Mouse (Mus musculus): ENCODE measurements around the gene Nacc2. TPM values are rescaled to one million over a fixed set of nuclear protein-coding genes. Genes with fewer than 3 reads are reported as not detected.

Gene Nacc2
- total RNA-seq, 4 experiments from 2014 or later = 42.6 to 58.0 (median 46.9) TPM

DNA sequence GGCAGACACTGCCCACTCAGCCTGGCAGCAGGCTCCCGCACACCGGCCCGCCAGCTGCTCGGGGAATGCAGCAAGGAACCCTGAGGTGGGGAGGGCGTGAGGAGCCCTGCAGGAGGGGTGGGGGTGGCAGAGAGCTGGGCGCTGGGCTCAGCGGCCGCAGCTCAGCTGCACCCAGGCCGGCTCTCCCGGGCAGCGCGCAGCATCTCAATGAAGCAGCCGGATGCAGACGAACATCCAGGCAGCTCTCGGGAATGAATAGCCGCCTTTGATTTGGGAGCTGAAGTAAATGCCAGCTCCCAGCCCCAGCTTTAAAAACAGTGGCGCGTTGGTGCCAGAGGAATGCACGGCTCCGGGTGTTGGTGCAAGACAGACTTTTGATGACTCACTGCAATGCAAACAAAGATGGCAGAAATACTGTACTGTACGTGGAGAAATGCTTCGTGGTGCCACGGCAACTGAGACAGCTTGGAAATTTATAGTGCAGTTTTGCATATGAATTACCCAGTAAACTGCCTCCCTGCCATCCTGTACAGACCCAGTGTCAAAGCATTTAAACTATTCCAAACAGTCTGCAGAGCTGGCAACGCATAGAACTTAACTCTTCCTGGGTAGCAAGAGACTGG lies 31.1 kb downstream of the Nacc2 start:
- DNase-seq = no peak

DNA sequence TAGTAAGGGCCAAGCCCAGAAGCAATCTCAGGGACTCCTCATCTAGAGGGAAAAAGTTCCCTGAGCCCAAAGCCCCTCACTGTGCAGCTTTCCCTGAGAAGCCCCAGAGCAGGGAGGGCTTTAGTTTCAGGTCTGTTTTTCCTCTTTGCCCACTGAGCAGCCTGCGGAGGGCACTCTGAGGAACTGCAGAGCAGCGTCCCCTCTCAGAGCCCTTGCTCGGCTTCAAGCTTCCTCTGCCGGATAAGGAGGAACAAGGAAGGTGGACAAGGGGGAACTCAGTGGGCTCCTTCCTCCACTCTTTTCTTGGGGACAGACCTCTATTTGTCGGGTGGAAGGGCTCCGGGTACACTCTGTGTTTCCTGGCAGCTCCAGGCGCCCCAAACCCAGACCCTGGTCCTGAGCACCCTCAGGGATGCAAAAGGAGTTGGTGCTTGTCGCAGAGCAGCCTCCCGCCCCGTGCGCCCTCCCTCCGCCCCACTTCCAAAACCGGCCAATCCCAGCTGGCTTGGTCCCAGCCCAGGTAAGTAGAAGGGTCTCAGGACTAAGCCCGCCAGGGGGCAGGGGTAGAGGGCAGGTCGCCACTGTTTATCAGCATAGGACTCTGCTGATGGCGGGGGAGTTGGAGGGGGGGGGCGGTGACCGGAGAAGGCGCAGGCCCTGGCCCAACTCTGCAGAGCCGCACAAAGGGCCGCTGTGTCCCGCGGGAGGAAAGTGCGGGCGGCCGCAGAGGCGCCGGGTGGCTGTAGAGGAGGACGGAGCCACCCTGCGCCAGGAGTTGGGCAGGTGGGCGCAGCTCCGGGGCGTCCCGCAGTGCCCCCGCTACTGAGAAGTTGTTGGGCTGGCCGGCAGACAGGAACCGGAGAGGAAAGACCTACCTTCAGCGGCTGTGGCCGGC lies 31.9 kb downstream of the Nacc2 start:
- no peak for DNase-seq

DNA sequence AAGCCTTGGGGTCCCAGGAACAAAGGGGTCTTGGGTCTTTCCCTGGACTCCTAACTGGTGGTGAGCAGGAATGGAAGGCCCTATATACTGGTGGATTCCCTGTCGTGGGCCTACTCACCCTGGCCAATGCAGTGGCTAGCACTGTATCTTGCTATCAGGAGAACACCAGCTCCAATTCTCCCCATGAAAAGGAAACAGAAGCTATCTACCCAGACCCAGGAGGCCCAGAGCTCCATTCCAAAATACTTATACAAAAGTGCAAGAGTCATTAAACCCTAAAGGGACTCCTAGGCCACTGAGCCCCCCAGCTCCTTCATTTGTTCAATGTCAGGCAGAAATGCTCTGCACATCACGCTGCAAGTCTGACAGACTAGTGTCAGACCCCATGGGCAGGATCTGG lies 34.0 kb downstream of the Nacc2 start:
- DNase-seq = no peak

DNA sequence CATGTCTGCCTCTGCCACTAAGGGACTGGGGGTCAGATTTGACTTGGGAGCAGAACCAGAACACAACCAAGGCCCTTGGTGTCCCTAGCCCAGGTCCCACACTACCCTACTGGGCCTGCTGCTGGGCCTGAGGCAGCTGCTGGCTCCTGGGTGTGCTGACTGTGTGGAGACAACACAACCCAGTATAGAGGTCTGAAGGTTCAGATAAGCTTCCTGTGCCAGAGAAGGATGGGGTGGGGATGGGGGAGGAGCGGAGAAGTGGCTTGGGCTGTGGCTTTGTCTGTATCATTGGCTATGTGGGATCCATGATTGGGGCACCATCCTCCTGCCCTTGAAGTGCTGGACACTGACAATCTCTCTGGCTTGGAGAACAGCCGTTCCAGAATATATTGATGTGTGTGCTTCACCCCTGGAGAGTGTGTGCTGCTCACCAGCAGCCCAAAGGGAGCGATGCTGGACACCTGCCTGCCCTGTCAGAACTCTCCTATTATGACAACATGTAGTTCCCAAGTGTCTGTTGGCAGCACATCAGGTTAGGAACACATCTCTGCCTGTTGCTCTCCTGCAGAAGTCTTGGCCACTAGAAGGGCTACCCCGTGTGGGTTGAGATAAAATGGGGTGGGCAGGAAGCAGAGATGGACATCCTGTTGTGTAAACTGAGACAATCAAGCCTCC lies 36.0 kb downstream of the Nacc2 start:
- no peak for DNase-seq

DNA sequence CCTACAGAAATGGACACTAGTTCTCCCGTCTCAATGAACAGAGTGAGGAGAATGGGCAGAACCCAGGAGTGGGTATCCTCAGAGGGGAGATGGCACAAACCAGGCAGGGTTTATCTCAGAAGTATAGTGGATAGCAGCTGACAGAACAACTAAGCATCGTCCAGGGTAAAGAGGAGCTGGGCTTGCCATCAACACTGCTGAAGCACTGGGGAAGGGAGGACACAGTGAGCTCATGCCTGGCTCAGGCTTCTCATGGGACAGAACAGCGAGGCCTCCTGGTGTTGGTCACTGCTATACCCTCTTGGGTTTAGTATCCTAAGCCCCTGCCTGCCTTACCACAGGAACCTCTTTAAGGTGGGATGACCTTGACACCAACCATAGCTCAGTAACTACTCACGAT lies 36.5 kb downstream of the Nacc2 start:
- DNase-seq = no peak

DNA sequence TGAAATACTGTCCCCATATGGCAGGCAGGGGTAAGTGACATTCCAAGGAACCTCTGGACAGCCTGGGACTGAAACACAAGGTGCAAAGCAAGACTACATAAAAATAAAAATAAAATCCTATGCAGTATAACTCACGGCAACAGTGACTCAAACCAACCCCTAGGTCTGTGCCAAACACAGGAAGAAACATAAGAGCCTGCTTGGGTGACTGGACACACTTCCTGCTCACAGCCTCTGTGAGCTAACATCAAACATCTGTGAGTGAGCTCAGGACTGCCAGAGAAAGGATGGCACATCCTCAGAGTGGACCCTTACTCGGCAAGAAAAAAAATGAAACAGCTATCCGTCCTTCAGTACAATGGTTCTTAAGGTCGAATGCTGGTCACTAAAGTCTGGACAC lies 40.1 kb downstream of the Nacc2 start:
- DNase-seq = no peak

DNA sequence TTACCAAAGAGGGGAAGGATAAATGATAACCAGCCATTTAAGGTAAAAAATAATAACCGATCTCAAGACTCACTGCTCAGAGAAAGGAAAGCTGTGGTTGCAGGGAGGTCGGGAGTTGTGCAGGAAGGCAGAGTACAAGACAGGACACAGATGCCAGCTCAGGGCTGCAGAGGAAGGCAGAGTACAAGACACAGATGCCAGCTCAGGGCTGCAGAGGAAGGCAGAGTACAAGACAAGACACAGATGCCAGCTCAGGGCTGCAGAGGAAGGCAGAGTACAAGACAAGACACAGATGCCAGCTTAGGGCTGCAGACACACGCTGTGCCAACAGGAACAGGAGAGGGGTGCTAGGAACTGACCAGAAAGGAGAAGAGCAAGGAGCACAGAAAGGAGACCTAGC lies 42.2 kb downstream of the Nacc2 start:
- DNase-seq = no peak

DNA sequence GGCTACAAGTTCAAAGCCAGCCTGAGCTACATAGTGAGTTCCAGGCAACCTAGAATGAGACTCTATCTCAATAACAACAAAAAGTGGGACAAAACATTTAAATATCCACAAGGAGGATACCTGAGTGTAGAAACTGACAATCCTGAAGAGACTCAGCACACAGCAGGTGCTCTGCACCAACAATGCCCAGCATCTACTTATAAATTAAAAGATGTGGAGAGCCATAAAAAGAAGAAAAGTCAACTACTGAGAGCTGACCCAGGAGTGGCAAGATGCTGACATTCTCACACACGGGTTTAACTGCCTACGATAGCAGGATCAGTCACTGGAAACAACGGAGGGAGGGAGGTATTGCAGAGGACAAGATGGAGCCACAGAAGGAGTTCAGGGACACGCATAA lies 43.6 kb downstream of the Nacc2 start:
- no peak for DNase-seq

DNA sequence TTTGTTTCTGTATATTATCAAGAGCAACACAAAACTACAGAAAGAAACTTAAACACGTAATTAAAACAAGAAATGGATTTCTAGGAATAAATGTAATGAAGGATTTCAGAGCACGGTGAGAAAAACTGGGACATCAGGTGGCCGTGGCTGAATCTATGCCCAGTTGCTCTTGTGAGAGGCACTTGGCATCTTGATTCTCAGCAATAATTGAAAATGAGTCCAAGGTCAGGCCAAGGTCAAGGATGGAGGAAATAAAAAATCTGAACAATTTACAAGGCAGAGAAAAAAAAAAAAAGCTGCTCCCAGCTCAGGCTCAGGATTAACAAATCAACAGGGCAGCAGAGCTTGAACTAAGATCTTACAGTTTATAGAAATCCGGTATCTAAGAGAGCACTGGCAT lies 46.0 kb downstream of the Nacc2 start:
- no peak for DNase-seq

DNA sequence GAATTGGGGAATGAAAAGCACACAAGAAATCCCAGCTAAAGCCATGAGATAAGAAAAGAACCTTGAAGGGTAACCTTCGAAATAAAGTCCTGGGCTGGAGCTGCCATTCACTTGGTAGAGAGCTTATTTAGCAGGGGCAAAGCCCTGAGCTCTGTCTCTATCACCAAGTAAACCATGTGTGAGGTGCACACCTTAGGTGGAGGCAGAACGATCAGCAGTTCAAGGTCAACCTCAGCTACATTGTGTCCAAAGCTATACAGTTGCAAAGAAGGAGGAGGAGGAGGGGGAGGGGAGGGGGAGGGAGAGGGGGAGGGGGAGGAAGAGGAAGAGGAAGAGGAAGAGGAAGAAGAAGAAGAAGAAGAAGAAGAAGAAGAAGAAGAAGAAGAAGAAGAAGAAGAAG lies 46.9 kb downstream of the Nacc2 start:
- no peak for DNase-seq

DNA sequence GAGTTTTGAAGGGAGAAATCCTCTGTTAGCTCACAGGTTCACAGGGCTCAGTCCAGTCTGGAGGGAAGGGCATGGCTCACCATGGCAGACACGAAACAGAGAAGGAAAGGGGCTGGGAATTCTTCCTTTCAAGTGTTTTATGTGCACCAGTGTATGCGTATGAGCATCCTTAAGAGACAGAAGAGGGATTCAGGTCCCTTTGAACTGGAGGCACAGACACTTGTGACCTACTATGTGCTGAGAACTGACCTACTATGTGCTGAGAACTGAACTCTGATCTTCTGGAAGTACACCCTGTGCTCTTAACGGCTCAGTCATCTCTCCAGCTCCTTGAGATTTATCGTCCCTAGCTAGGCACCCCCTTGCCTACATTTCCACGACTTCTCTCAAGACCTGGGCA lies 48.5 kb downstream of the Nacc2 start:
- no peak for DNase-seq

DNA sequence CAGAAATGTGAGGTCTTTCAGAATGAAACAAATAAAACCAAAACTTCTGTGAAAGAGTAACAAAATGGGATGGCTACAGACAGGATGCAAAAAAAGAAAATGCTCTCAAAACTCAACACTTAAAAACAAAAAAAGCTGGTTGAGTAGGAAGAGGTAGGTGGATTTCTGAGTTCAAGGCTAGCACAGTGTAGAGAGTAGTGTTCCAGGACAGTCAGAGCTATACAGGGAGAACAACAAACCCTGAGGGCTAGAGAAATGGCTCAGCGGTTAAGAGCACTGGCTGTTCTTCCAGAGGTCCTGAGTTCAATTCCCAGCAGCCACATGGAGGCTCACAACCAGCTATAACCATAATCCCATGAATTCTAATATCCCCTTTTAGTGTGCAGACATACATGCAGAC lies 54.4 kb downstream of the Nacc2 start:
- no peak for DNase-seq

DNA sequence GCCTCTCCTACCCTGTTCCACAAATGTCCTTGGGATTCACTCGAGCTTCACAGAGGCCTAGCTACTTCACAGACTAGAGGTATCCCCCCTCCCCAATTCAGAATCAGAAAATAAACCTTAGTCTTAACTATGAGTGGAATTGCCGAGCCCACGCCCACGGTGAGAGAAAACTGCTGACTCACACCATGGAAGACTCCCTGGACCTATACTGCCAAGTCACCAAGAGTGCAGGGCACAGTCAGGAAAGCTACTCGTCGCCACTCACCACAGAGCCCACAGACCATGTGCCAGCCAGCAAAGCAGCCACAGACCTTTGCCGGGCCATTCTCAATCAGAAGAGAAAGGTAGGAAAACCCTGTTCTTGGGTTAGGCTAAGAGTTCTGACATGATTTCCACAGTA lies 54.8 kb downstream of the Nacc2 start:
- no peak for DNase-seq

DNA sequence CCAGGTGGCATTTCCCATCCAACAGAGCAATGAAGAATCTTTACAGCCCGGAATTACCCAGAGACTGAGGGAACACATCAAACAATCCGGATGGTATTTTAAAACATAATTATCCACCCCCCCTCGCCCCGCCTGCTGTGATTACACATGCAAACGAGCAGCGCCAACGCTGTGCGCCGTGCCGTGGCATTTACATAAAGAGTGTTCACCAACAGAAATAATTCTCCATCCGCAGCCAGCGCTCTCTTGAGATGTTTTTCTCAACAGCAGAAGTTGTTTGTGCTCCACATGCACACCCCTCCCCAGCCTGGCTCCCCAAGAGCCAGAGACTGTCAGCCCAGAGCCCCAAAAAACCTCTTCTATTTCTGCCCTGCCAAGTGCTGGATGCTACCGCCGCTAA lies 56.5 kb downstream of the Nacc2 start:
- no peak for DNase-seq

DNA sequence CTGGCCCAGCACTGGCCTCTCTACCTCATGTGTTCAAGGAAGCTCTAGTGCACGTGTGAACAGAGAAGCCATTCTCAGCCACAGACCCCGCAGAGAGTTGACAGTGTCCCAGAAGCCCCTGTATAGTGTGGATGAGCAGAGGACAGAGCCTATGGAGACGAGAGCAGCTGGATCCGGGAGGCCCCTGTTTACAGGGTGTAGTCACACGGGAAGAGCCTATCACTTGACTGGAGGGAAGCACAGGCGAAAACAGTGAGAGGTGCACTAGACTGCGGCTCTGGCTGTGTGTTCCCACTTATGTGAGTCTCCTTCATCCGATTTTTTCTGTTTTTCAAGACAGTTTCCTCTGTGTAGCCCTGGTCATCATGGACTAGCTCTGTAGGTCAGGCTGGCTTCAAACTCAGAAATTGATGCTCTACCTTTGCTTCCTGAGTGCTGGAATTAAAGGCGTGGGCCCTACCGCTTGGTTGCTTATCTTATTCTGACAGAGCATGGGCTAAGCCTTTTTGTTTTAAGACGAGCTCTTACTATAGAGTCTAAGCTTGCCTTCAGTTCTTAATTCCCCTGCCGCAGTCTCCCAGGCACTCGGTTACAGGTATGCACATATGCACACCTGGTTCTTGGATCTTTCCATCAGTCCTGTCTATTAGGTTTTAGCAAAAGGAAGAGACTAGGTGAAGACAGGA lies 60.1 kb downstream of the Nacc2 start:
- no peak for DNase-seq

DNA sequence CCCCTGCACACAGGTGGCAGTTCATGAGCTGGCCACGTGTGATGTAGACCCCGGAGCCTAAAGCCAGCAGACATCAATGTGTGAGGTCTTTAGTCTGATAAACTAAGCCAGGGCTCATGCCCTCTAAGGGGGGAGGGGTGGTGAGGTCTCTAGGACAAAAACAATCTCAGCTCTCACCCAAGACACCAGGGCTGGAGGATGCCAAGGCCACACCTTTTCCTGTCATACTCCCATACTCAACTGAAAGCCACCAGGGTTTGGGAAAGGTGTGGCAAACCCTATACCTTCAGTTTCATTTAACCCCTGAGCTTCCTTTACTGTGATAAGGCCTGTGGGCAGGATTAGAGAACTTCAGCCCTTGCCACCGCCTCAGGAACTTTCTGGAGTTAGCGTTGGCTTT lies 60.8 kb downstream of the Nacc2 start:
- no peak for DNase-seq

DNA sequence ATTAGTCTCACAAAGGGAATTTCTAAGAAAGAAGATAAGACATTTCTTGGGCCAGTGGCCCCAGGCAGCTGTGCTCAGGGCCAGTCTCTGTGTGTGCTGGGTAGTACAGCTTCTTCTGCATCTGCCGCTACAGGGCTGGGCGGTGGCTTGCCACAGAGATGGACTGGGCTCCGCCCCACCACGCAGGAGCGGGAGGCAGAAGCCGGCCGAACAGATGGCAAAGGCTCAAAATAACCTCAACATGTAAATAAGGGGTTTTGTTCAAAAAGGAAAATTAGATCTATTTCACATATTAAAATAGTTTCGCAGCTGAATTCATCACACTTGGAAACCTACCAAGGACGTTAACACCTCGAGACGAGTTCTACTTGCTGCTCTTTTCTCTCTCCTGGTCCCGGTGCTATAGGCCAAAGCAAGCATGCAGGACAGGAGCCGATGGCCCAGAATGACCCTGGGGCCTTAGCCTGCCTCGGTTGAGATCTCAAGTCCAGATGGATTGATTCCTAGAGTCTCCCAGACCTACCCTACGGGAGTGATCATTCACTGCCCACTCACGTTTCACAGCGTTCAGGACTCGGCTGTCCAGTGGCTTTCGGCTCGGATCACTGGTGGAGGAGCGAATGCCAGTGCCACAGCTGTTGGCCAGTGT lies 61.9 kb downstream of the Nacc2 start:
- no peak for DNase-seq

DNA sequence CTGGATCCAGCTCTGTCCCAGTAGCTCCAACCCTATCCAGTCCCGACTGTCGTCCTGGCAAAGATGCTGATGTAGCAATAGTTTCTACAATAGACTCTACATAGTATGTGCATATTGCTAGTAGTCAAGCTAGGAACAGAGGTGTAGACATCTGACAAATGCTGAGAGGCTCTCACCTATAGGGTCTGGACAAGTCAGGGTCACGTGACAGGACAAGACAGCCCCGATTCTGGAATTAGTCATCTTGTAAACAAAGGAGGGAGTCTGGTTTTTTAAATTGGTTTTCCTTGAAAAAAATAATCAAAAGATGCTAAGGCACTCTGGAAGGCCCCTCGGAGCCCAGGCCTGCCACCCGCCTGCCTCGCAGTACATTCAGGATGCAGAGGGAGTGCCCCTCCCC lies 66.0 kb downstream of the Nacc2 start:
- no peak for DNase-seq

DNA sequence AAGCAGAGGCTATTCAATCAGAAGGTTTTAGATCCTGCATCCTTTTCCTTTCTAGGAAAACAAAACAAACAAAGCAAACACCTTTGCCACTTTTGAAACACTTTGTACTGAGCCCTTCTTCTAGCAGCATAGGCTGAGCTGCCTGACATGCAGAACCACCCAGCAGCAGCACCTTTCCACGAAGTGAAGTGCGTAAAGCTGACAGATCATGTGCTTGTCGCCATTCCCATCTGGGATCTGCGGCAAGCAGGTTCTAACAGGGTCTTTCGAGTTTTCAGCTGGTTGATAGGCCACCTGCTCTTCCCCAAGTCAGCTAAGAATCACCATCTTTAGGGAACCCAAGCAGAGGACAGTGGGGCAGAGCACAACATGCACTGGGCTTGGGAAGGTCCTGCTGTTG lies 66.8 kb downstream of the Nacc2 start:
- no peak for DNase-seq

DNA sequence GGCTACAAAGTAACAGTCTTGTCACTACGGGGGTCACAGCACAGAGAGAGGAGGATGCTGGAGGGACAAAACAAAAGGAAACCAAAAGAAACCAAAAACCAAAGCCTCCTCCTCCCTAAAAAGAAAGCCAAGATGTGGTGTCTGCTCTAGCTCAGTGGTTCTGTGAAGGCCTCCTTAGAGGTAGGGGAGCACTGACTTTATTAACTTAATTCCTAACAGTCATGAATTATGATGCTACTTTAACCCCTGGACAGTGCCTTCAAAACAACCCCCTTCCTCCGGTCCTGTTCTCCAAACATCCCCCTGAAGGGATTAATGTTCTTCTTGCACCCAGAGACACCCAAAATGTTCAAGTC lies 67.3 kb downstream of the Nacc2 start:
- no peak for DNase-seq

DNA sequence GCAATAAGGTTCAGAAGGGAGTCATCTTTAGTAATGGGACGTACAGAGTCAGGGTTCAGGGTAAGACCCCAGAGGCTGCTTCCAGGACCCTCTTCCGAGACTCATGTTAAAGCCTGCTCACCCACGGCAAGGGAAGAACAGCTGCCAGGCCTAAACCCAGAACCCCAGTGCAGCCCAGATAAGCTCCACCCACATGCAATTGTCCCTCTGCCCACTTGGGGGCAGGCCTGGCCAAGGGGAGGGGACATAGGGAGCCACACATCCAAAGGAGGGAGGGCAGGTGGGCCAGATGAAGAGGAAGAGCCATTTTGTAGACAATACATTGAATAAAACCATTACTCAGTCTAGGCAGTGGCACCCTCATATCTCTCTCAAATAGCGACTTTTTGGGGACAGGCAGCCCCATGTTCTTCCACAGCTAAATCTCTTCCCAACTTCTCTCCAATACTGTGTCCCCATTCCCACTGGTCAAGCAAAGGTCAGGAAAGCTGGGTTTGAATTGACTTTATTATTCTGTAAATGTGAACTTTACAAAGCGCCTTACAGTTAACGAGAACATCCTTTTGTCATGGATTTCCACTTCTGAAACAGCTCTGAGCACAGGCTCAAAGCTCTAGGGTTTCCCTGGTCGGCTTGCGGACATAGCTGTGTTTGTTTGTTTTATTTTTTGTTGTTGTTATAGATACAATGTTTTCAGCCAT lies 67.8 kb downstream of the Nacc2 start:
- peak; percentile 52 for DNase-seq

DNA sequence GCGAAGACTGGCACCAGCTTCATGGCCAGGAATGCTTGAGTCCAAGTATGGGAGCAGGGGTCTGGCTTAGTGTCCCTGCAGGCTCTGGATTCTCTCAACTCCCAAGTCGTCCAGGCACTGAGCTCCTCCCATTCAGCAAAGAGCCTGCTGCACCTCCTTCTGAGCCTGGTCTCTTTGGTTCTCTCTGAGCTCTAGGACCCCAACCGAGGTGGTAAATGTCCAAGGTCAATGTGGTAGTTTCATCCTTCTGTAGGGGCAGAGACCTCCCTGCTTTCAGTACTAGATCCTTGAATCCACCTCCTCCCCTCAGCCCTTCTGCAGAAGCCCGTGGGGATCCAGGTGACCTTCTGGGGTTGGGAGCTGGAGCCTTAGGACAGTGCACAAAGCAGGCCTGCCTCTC lies 70.2 kb downstream of the Nacc2 start:
- no peak for DNase-seq
